Mouse (Mus musculus) left cerebral cortex, postnatal 10 days (tissue): ENCODE measurements at regions not wholly inside any gene's neighbourhood (a gene's known extent, or its start where the extent isn't known, plus 50 kb on each side); places are given as distances from the start of the nearest gene placed in this dataset.

ENCODE experiments used
- DNase-seq, 2 experiments: peaks; one replicate each; pipeline ENCODE4 v3.0.0; 2021 to 2022; ENCODE audit warnings: low spot score in 2 of 2, mixed read lengths in 1 of 2; ENCODE audit errors: extremely low spot score in 1 of 2
- intact Hi-C: fragments of 180-260 bp; cut with DNase I; formaldehyde crosslinking; loops from one replicate; pipeline ENCODE4 v1.15.1; 2025

- no peak for DNase-seq
Measured at GRCm38 (mm10) chr7:50993707-50994106, 394.7 kb downstream of the 4933405O20Rik start.

GRCm38 (mm10) chr7:51041899-51042667 lies 443.1 kb downstream of the 4933405O20Rik start:
- intact Hi-C loops: no loop called here
- peak in 1 of 2 experiments; percentile 1 for DNase-seq

More at GRCm38 (mm10) chr7:50993707-50994106, 394.7 kb downstream of the 4933405O20Rik start:
- intact Hi-C loops: no loop called here

DNA sequence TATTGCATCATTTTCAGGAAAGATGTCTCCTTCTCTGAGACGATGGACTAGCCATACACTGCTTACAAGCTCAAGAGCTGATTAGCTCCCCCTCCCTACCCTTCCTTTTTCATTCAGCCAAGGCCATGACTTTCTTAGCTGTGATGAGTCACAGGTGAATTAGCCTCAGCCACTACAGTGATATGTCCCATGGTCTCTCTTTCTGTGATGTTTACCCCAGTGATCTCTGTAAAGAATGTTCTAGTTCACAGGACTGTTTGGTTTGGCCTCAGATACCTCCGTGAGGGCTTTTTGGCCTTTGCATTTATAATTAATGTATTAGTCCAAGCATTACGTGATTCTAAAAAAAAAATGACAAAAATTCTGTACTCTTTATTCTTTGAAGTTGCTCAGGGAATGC lies 452.5 kb downstream of the 4933405O20Rik start:
- intact Hi-C loops: no loop called here
- no peak for DNase-seq

DNA sequence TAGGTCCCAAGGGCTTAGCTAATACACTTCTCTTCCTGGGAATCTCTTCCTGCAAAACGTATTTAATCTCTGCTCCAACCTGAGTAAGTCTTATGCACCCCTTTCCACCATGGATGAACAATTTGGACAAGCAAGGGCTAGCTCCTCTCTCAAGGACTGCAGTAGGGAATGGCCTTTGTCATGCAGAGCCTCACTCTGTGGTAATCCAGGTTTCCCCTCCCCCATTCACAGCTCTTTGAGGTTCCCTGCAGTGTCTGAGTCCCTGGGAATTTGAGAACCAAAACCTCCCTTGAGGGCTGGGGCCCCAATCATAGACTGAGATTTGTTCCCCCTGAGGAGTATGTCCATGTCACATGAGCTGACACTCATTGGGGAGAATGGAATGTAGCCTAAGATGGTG lies 442.5 kb upstream of the Ano5 start:
- no peak for DNase-seq
- intact Hi-C loops: no loop called here

DNA sequence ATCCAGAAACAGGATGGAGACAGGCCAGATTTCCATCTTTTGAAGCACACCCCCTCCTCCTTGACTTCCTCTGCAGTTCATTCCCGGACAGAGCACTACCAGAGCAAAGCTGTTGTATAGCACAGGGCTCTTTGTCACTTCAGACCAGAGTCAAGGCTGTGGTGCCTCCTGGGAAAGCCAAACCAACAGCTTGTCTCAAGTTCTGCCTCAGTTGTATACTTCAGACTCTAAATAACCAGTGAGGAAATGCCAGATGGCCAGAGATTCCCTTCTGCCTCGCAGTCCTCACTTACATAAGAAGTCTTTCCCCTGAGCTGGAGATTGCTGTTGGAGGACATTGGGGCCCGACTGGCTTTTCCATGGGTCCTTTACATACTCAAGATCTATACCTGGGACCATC lies 417.1 kb upstream of the Ano5 start:
- DNase-seq: no peak

DNA sequence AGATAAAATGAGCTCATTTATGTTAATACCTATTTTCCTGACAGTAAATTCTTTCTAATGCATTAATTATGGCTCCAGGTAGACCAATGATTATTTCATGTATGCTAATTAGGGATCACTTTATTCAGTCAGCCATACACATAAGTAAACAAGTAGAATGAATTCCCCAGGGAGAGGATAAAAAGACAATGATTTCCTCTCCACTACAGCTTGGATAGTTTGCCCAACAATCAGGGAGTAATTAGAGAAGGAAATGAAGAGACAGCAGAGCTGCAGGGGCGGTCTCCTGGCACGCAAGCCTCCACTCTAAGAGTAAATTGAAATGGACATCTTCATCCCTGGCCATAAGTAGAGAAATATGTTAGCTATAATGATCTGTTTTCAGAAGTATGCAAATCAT lies 409.7 kb upstream of the Ano5 start:
- intact Hi-C loops: no loop called here
- DNase-seq: no peak

More for the DNA sequence above, 417.1 kb upstream of the Ano5 start:
- intact Hi-C loops: no loop called here

- intact Hi-C loops: no loop called here
- no peak for DNase-seq
Measured at GRCm38 (mm10) chr7:51140796-51141195, 370.0 kb upstream of the Ano5 start.

DNA sequence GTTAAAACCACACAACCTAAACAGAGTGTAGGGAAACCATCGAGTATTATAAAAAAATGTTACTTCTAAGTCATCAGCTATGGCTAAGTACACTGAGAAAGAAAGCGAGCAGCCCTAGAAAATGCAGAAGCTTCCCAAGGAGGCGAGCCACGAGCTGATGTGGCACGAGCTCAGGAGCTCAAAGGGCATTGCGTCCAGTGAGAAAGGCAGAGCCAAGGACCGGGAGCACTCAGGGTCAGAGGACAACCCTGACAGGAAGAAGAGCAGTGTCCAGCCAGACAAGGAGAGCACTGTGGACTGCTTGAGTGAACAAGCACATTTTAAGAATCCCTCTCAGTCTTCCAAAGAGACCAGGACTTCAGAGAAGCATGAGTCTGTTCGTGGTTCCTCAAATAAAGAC lies 335.6 kb upstream of the Ano5 start:
- intact Hi-C loops: no loop called here
- no peak for DNase-seq

DNA sequence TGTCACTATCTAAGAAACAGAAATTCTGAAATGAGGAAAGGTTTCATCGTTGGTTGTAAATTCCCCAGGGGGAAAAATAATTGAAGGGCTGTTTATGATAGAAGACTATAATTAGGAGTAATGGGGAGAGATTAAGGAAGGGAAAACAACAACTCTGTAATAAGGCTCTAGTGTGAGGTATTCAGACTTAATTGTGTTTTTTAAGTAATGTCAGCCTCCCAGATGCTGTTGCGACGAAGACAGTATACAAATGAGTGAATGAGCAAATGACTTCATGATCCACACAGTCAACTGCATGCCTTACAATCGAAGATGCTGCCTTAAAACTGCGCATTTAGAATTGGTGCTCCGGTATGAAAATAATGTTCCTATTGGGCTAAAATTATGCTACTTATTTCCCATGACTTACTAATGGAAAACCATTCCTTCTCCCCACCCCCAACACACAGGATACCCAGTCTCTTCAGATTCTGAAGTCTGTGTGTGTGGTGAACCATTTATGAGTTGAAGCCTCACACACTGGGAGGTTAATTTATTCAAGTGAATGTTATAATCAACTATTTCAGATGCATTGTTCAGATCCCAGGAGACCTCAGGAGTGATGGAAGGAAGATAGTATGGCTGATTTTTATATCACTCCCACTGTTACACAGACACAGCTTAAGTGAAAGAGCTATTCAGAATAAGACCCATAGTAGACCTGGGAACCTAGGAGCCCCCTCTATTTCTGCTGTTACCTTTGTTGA lies 295.2 kb upstream of the Ano5 start:
- DNase-seq: no peak
- intact Hi-C loops: no loop called here

DNA sequence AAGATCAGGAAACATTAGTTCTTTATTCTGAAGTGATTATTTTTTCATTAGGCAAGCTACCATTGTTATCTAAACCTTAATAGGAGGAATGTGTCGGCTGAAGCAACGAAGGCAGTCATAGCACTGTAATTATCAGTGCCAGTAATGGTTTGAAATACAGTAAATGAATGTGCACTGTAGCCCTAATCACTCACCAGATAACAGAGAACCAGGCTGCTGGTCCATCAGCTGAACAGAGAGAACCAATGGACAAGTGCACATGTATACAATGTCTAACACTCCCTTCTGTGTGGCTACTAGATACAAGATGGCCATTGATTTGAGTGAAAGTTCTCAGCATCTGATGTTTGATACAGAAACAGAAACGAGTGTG lies 294.6 kb upstream of the Ano5 start:
- intact Hi-C loops: no loop called here
- no peak for DNase-seq

GRCm38 (mm10) chr7:51221351-51221750 lies 289.5 kb upstream of the Ano5 start:
- intact Hi-C loops: no loop called here
- DNase-seq: no peak

- intact Hi-C loops: no loop called here
- DNase-seq: no peak
Measured at GRCm38 (mm10) chr7:51221806-51222205, 289.0 kb upstream of the Ano5 start.

DNA sequence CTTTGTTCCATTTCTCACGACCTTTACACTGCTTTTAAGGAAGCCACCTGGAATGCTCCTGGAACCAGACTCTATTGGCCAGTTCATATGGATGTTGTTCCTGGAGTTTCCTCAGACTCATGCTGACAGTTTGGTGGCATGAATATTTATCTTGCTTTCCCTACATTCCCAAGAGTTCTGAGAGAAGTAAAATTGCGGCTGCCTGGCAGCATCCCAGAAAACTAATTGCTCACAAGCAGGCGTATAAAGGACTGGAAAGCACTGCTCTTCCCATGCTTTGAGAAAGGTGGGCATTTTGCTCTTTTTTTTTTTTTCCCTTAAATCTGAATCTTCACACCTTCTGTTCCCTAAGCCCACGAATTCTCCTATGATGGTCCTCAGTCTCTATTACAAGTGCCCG lies 283.7 kb upstream of the Ano5 start:
- intact Hi-C loops: no loop called here
- DNase-seq: peak; percentile 25 to 50

DNA sequence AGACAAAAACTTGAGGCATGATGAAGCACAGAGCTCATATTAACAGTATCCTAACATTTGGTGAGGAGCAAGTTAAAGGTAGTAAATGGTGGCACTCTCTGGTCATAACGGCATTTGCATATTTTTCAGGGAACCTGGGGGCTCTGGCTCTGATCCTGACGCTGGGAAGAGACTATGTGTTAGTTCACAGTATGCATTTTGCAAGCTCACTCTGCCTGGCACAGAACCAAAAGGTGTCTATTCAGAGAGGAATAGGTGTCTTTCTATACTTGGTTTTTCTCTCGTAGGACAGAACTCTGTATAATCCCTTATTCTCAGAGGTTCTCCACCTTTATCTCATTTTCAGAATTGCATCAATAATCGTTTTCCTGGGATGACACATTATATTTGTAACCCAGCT lies 276.2 kb upstream of the Ano5 start:
- DNase-seq: no peak
- intact Hi-C loops: no loop called here

- no peak for DNase-seq
- intact Hi-C loops: no loop called here
Measured at GRCm38 (mm10) chr7:51247695-51248094, 263.1 kb upstream of the Ano5 start.

GRCm38 (mm10) chr7:51254461-51254860 lies 256.4 kb upstream of the Ano5 start:
- no peak for DNase-seq
- intact Hi-C loops: no loop called here

GRCm38 (mm10) chr7:51259160-51259831 lies 251.5 kb upstream of the Ano5 start:
- intact Hi-C loops: no loop called here

DNA sequence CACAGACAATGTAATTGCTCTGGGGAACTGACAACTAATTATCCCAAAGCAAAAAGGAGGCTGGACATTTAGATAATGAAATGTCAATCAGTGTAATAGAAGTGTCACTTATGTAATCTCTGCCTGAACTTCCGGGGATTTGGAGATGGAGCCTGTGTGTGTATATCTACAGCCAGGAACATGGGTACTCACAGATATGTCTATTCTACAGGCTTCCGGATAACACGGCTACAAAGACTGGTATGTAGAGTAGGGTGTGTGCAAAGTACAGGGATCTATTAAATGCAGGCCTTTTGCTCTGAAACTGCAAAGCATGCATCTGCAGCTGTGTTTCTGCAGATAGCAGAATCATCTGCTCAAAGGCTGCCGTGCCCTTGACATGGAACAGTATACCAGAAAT lies 246.7 kb upstream of the Ano5 start:
- no peak for DNase-seq
- intact Hi-C loops: no loop called here

More at GRCm38 (mm10) chr7:51259160-51259831, 251.5 kb upstream of the Ano5 start:
- DNase-seq: no peak

GRCm38 (mm10) chr7:51265896-51266295 lies 244.9 kb upstream of the Ano5 start:
- intact Hi-C loops: no loop called here
- DNase-seq: peak in 1 of 2 experiments; percentile 24

DNA sequence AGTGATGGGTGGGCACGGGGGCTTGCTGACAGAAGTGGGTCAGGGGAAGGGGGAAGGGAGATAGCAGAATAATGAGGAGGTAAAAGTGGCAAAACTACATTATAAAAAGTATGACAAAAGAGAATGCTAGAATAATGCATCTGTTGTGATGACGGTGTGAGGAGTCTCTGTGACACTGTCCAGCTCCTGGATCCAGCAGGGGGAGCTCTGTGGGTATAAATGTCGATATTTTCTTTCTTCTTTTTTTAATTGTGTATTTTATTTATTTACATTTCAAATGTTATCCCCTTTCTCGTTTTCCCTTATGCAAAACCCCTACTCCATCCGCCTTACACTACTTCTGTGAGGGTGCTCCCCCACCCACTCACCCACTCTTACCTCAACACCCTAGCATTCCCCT lies 243.9 kb upstream of the Ano5 start:
- DNase-seq: no peak
- intact Hi-C loops: no loop called here
